ENCODE assay signal across 8 mouse cellular contexts in the genomic region with DNA sequence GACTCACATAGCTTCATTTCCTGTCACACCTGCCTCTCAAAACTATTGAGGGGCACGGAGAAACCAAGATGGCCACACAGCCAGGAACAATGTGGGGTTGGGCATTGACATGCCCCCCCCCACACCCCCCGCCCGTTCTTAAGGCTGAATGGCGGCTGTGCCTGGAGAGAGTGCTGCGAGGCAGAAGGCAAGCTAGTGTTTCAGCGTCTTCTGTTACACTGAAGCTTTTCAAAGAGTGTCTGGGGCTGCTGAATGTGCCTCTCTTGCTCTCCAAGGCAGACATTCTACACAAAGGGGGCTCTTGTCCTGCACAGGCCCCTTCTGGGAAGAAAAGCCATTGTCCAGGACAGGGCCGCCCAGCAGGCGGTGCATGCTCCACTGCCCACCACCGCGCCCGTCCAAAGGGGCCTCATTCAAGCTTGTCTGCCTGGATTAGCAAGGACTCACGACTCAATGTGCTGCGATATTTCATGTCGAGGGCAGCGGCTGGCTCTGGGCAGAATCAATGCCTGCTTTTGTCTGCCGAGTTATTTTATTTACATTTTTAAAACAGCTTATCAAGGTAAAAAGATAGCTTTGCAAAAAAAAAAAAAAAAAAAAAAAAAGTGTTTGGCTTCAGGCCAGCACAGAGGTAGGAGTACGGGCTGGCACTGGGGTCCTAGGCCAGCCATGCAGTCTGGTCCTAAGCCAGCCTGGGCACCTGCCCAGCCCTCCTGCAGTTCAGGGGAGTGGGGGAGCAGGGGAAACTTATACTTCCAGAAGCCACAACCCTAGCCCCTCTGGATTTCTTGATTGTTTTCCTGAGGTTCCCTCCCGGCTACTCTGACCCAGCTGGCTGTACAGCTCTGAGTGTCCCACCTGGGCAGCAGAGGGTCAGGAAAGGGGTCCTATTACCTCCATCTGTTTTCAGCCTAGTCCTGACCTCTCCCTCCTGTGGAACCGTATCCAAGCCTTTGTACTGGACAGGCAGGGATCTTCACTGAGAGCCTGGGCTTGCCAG. TPM values are rescaled to one million over a fixed set of nuclear protein-coding genes. Genes with fewer than 3 reads are reported as not detected.
DNase-seq lines count a peak whose midpoint lies in the region; ATAC-seq and TF ChIP-seq lines count a peak whose summit lies in the region.
"Had no signal": no experiment of that assay in that cellular context is flagged by ENCODE, and none has a peak within 500 bp of the region (broad histone marks: within the 10 kb centered on the region; RNA-seq: fewer than 3 reads in every experiment).

No protein-coding gene starts in this region.

- peaks cover 22% of the 10 kb centered on the region for H3K4me1 ChIP-seq in liver, adult 2 months (ENCODE audit: control insufficient read depth, insufficient read depth, low read length)
- H3K4me1 ChIP-seq in liver, embryonic 12.5 days = peaks cover 53% of the 10 kb centered on the region
- peaks cover 28% of the 10 kb centered on the region for H3K4me1 ChIP-seq in embryonic facial prominence, embryonic 15.5 days
- peaks cover 18% of the 10 kb centered on the region for H3K4me1 ChIP-seq in intestine, embryonic 16.5 days (ENCODE audit: control insufficient read depth, insufficient read depth, low read length)
- H3K4me1 ChIP-seq in kidney, adult 2 months (ENCODE audit: control insufficient read depth, insufficient read depth, low read length) = no peaks in the 10 kb centered on the region

- TF ChIP-seq POLR2A in liver, adult 2 months (IDR thresholded peaks at IDR 0.05; ENCODE audit: extremely low read depth, insufficient read depth, low read length) = no peak
- TF ChIP-seq POLR2A in kidney, adult 2 months (IDR thresholded peaks at IDR 0.05; ENCODE audit: low read depth, low read length) = no peak

- no peaks in the 10 kb centered on the region for H3K36me3 ChIP-seq in liver, adult 2 months (ENCODE audit: control insufficient read depth, insufficient read depth, low read length)
- H3K36me3 ChIP-seq in liver, embryonic 12.5 days = no peaks in the 10 kb centered on the region
- no peaks in the 10 kb centered on the region for H3K36me3 ChIP-seq in embryonic facial prominence, embryonic 15.5 days
- H3K36me3 ChIP-seq in intestine, embryonic 16.5 days (ENCODE audit: control insufficient read depth, insufficient read depth, low read length) = no peaks in the 10 kb centered on the region
- no peaks in the 10 kb centered on the region for H3K36me3 ChIP-seq in kidney, adult 2 months (ENCODE audit: control insufficient read depth, insufficient read depth, low read length)
- H3K36me3 ChIP-seq: liver, embryonic 13.5 days had no signal

- TF ChIP-seq CTCF in liver, adult 2 months (IDR thresholded peaks at IDR 0.05; ENCODE audit: low read depth, low read length) = no peak
- no peak for TF ChIP-seq CTCF in kidney, adult 2 months (conservative IDR thresholded peaks at IDR 0.05; ENCODE audit: insufficient read depth, insufficient read length, low read depth, low read length)

- ATAC-seq in liver, embryonic 12.5 days = no peak
- 0 out of 2 replicates have a peak, but pooled peaks have one; percentile 39 for ATAC-seq in embryonic facial prominence, embryonic 15.5 days (ENCODE audit: insufficient number of reproducible peaks, low FRiP score, low TSS enrichment, low read depth)
- ATAC-seq in intestine, embryonic 16.5 days = peak; percentile 29
- no peak for ATAC-seq in erythroblast, adult 5-6 weeks (replicated peaks; ENCODE audit: low FRiP score, poor library complexity, severe bottlenecking)

- peak; percentile 37 for DNase-seq in liver, adult 2 months (ENCODE audit: extremely low read depth, low read depth, low spot score)
- peak; percentile 20 for DNase-seq in naive thymus-derived CD4-positive, alpha-beta T cell, adult 2 months (ENCODE audit: low read depth)
- DNase-seq in kidney, adult 2 months = no peak

- 0 out of 2 replicates have a peak overlapping the region, but pooled peaks have one; percentile 1 for H3K27ac ChIP-seq in liver, adult 2 months (replicated peaks; ENCODE audit: insufficient read depth, low read depth, low read length)
- no peak overlapping the region for H3K27ac ChIP-seq in liver, embryonic 12.5 days
- peak overlapping the region; percentile 48 for H3K27ac ChIP-seq in embryonic facial prominence, embryonic 15.5 days (replicated peaks)
- peak overlapping the region; percentile 45 for H3K27ac ChIP-seq in intestine, embryonic 16.5 days (ENCODE audit: low read length)
- H3K27ac ChIP-seq in kidney, adult 2 months (ENCODE audit: insufficient read depth, low read depth, low read length) = no peak overlapping the region
- H3K27ac ChIP-seq: liver, embryonic 13.5 days had no signal

- H3K4me2 ChIP-seq in liver, embryonic 12.5 days = no peak overlapping the region
- H3K4me2 ChIP-seq in embryonic facial prominence, embryonic 15.5 days (replicated peaks) = no peak overlapping the region
- H3K4me2 ChIP-seq in intestine, embryonic 16.5 days (ENCODE audit: low read depth, low read length) = no peak overlapping the region
- H3K4me2 ChIP-seq: liver, embryonic 13.5 days had no signal

- no peaks in the 10 kb centered on the region for H3K27me3 ChIP-seq in liver, adult 2 months (ENCODE audit: control insufficient read depth, insufficient read depth, low read length)
- H3K27me3 ChIP-seq in liver, embryonic 12.5 days (replicated peaks) = no peaks in the 10 kb centered on the region; the same call in 1 of the 2 replicates
- H3K27me3 ChIP-seq in embryonic facial prominence, embryonic 15.5 days = no peaks in the 10 kb centered on the region
- no peaks in the 10 kb centered on the region for H3K27me3 ChIP-seq in intestine, embryonic 16.5 days (replicated peaks; ENCODE audit: control insufficient read depth, insufficient read depth, low read length)
- H3K27me3 ChIP-seq in kidney, adult 2 months (replicated peaks; ENCODE audit: control insufficient read depth, insufficient read depth, low read length) = no peaks in the 10 kb centered on the region
- H3K27me3 ChIP-seq: liver, embryonic 13.5 days had no signal

- no peak overlapping the region for H3K4me3 ChIP-seq in liver, adult 2 months (ENCODE audit: insufficient read depth, low read depth, low read length)
- H3K4me3 ChIP-seq in liver, embryonic 12.5 days = no peak overlapping the region
- H3K4me3 ChIP-seq in embryonic facial prominence, embryonic 15.5 days (replicated peaks) = no peak overlapping the region
- H3K4me3 ChIP-seq in intestine, embryonic 16.5 days (ENCODE audit: low read length) = no peak overlapping the region
- H3K4me3 ChIP-seq in kidney, adult 2 months (ENCODE audit: insufficient read depth, low read depth, low read length) = no peak overlapping the region
- H3K4me3 ChIP-seq: liver, embryonic 13.5 days had no signal

- H3K9ac ChIP-seq in liver, adult 2 months (ENCODE audit: low read depth, low read length) = no peak overlapping the region
- no peak overlapping the region for H3K9ac ChIP-seq in liver, embryonic 12.5 days
- H3K9ac ChIP-seq in embryonic facial prominence, embryonic 15.5 days = no peak overlapping the region
- 0 out of 2 replicates have a peak overlapping the region, but pooled peaks have one; percentile 36 for H3K9ac ChIP-seq in intestine, embryonic 16.5 days (ENCODE audit: low read depth, low read length)
- H3K9ac ChIP-seq: liver, embryonic 13.5 days had no signal

- H3K79me2 ChIP-seq in liver, adult 2 months (ENCODE audit: control insufficient read depth, insufficient read depth, low read length) = no peaks in the 10 kb centered on the region

- 69% methylated on average over 19 of the region's 19 CpGs for whole genome bisulfite sequencing in liver, adult 2 months
- 74% methylated on average over 19 of the region's 19 CpGs for WGBS in liver, embryonic 12.5 days (ENCODE audit: insufficient replicate concordance)
- 19% methylated on average over 19 of the region's 19 CpGs for WGBS in embryonic facial prominence, embryonic 15.5 days
- WGBS in intestine, embryonic 16.5 days = 44% methylated on average over 19 of the region's 19 CpGs
- 55% methylated on average over 19 of the region's 19 CpGs for WGBS in kidney, adult 2 months

- no peaks in the 10 kb centered on the region for H3K9me3 ChIP-seq in liver, embryonic 12.5 days (replicated peaks)
- H3K9me3 ChIP-seq in embryonic facial prominence, embryonic 15.5 days (replicated peaks) = no peaks in the 10 kb centered on the region
- H3K9me3 ChIP-seq in intestine, embryonic 16.5 days (ENCODE audit: control insufficient read depth, low read length) = no peaks in the 10 kb centered on the region
- H3K9me3 ChIP-seq: liver, embryonic 13.5 days had no signal

RNA-seq across cellular contexts. Expression of gene Noxa1, which starts 31.4 kb away (rescaled TPM):
- total RNA-seq in liver, adult 2 months (2014; rRNA removed) = not detected in 2 replicates
- polyA plus RNA-seq in liver, adult 2 months (2012; rRNA removed) = 0.15 TPM in 1 of 2 replicates, not detected in the other
- 0.64 and 0.71 TPM in 2 replicates for polyA plus RNA-seq in liver, embryonic 12.5 days (2016; fragmentation: Nextera tagmentation; extraction: Ambion mirVana)
- 0.37 and 0.39 TPM in 2 replicates for polyA plus RNA-seq in embryonic facial prominence, embryonic 15.5 days (2015; fragmentation: Nextera tagmentation; extraction: Ambion mirVana)
- 6.5 and 7.9 TPM in 2 replicates for polyA plus RNA-seq in intestine, embryonic 16.5 days (2015; fragmentation: Nextera tagmentation; extraction: Ambion mirVana)
- total RNA-seq in erythroblast, adult 5-6 weeks (2015; ENCODE audit: low replicate concordance) = not detected in 2 replicates
- total RNA-seq in erythroblast, adult 5-6 weeks (2017; ENCODE audit: low replicate concordance) = not detected in 2 replicates
- not detected in 2 replicates for polyA plus RNA-seq in kidney, adult 2 months (2012; rRNA removed)

RNA-seq across cellular contexts. Expression of gene Entpd8, which starts 46.2 kb away (rescaled TPM):
- total RNA-seq in liver, adult 2 months (2014; rRNA removed) = 84.8 and 91.8 TPM in 2 replicates
- 159 and 196 TPM in 2 replicates for polyA plus RNA-seq in liver, adult 2 months (2012; rRNA removed)
- polyA plus RNA-seq in liver, embryonic 12.5 days (2016; fragmentation: Nextera tagmentation; extraction: Ambion mirVana) = 1.2 and 1.4 TPM in 2 replicates
- polyA plus RNA-seq in embryonic facial prominence, embryonic 15.5 days (2015; fragmentation: Nextera tagmentation; extraction: Ambion mirVana) = not detected in 2 replicates
- 14.3 and 16.7 TPM in 2 replicates for polyA plus RNA-seq in intestine, embryonic 16.5 days (2015; fragmentation: Nextera tagmentation; extraction: Ambion mirVana)
- not detected in 2 replicates for total RNA-seq in erythroblast, adult 5-6 weeks (2015; ENCODE audit: low replicate concordance)
- total RNA-seq in erythroblast, adult 5-6 weeks (2017; ENCODE audit: low replicate concordance) = not detected in 2 replicates
- polyA plus RNA-seq in kidney, adult 2 months (2012; rRNA removed) = 23.7 and 29.2 TPM in 2 replicates

RNA-seq across cellular contexts. Expression of gene Nrarp, which starts 54.2 kb away (rescaled TPM):
- 0.74 and 2.1 TPM in 2 replicates for total RNA-seq in liver, adult 2 months (2014; rRNA removed)
- 1.5 and 1.6 TPM in 2 replicates for polyA plus RNA-seq in liver, adult 2 months (2012; rRNA removed)
- 5.9 and 6.2 TPM in 2 replicates for polyA plus RNA-seq in liver, embryonic 12.5 days (2016; fragmentation: Nextera tagmentation; extraction: Ambion mirVana)
- polyA plus RNA-seq in embryonic facial prominence, embryonic 15.5 days (2015; fragmentation: Nextera tagmentation; extraction: Ambion mirVana) = 26.8 and 26.9 TPM in 2 replicates
- 11.0 and 14.4 TPM in 2 replicates for polyA plus RNA-seq in intestine, embryonic 16.5 days (2015; fragmentation: Nextera tagmentation; extraction: Ambion mirVana)
- not detected in 2 replicates for total RNA-seq in erythroblast, adult 5-6 weeks (2015; ENCODE audit: low replicate concordance)
- 0.51 TPM in 1 of 2 replicates, not detected in the other for total RNA-seq in erythroblast, adult 5-6 weeks (2017; ENCODE audit: low replicate concordance)
- 5.7 and 7.8 TPM in 2 replicates for polyA plus RNA-seq in kidney, adult 2 months (2012; rRNA removed)

Comparison
In these comparisons a context has a peak if more than half of its experiments do, and no peak if none do; other contexts are left out.
1. H3K27ac ChIP-seq: peak in liver, adult 2 months (single experiment), embryonic facial prominence, embryonic 15.5 days (single experiment) and intestine, embryonic 16.5 days (single experiment); none in liver, embryonic 12.5 days (single experiment) and kidney, adult 2 months (single experiment).
2. ATAC-seq: peak in embryonic facial prominence, embryonic 15.5 days (single experiment) and intestine, embryonic 16.5 days (single experiment); none in liver, embryonic 12.5 days (single experiment) and erythroblast, adult 5-6 weeks (single experiment).